Mouse (Mus musculus) testis, adult 2 months (tissue): ENCODE data around the gene Tas2r143.

Source experiments
- CTCF ChIP-seq: fragments of 200-500 bp; IDR thresholded peaks from 2 replicates; pipeline ENCODE4 v1.5.1; 2012; ENCODE audit warnings: low read depth, mild to moderate bottlenecking, inconsistent platforms, low read length, moderate library complexity; ENCODE audit not compliant: control insufficient read depth, insufficient read depth, insufficient replicate concordance
- POLR2A ChIP-seq: fragments of 200-500 bp; IDR thresholded peaks from 2 replicates; pipeline ENCODE4 v1.6.1; 2012; ENCODE audit warnings: low read depth, mild to moderate bottlenecking, inconsistent platforms, low read length, moderate library complexity; ENCODE audit not compliant: control insufficient read depth

DNA sequence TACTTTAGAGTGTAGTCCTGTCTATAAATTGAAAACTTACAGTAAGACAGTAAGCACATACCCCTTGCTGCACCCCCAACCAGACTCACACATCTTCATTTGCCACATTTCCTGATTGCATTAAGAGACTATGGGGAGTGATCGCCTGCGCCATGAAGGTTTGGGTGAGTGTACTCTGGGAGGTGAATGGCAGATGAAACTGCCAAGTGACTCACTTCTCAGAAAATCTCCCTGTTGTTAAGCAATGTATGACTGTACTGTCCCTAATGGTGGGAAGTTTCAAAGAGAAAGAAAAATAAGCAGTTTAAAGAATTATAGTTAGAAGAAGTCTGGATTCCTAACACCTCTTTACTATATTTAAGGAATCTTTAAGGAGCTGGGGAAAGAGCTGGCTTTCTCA lies 19.4 kb downstream of the Tas2r143 start:
- TF ChIP-seq POLR2A (no peak), CTCF (no peak)
